In genomic region chr9:15233604-15234003, GRCm38 (mm10) we compare ENCODE assay signal across 26 mouse cellular contexts. TPM values are rescaled to one million over a fixed set of nuclear protein-coding genes. Genes with fewer than 3 reads are reported as not detected.
DNase-seq lines count a peak whose midpoint lies in the region; ATAC-seq and TF ChIP-seq lines count a peak whose summit lies in the region.
"Had no signal": no experiment of that assay in that cellular context is flagged by ENCODE, and none has a peak within 500 bp of the region (broad histone marks: within the 10 kb centered on the region; RNA-seq: fewer than 3 reads in every experiment).

No protein-coding gene starts in this region.

- 79% methylated on average over 1 of the region's 1 CpGs for WGBS in limb, embryonic 11.5 days
- WGBS in limb, embryonic 10.5 days = 89% methylated on average over 1 of the region's 1 CpGs
- 96% methylated on average over 1 of the region's 1 CpGs for WGBS in midbrain, embryonic 10.5 days
- 85% methylated on average over 1 of the region's 1 CpGs for WGBS in midbrain, embryonic 11.5 days

- no peak for TF ChIP-seq CTCF in MEL (IDR thresholded peaks at IDR 0.05 in 2 of 3, conservative IDR thresholded peaks at IDR 0.05 in 1 of 3; ENCODE audit: control insufficient read depth in 1 of 3, insufficient read depth in 1 of 3, low read depth in 2 of 3, low read length in 3 of 3, poor library complexity in 1 of 3, severe bottlenecking in 1 of 3)

- no peaks in the 10 kb centered on the region for H3K79me2 ChIP-seq in MEL (ENCODE audit: control insufficient read depth, insufficient read depth, low read length, poor library complexity)

- no peak overlapping the region for H3K9ac ChIP-seq in limb, embryonic 11.5 days (ENCODE audit: low read length)
- H3K9ac ChIP-seq in midbrain, embryonic 11.5 days (ENCODE audit: low read length) = no peak overlapping the region
- H3K9ac ChIP-seq in MEL (ENCODE audit: control insufficient read depth, low read depth, low read length, poor library complexity, severe bottlenecking) = no peak overlapping the region
- H3K9ac ChIP-seq: embryonic facial prominence, embryonic 12.5 days; forebrain, embryonic 13.5 days; forebrain, embryonic 15.5 days; forebrain, postnatal 0 days had no signal

- TF ChIP-seq RAD21 in MEL (IDR thresholded peaks at IDR 0.05; ENCODE audit: low read depth, low read length) = no peak

- TF ChIP-seq EP300 in MEL (IDR thresholded peaks at IDR 0.05; ENCODE audit: low read depth in 1 of 2, low read length in 2 of 2) = no peak

- no peaks in the 10 kb centered on the region for H3K36me3 ChIP-seq in limb, embryonic 11.5 days (ENCODE audit: control insufficient read depth, insufficient read depth, low read length)
- H3K36me3 ChIP-seq in limb, embryonic 10.5 days = no peaks in the 10 kb centered on the region
- H3K36me3 ChIP-seq in midbrain, embryonic 10.5 days = no peaks in the 10 kb centered on the region
- no peaks in the 10 kb centered on the region for H3K36me3 ChIP-seq in midbrain, embryonic 11.5 days (ENCODE audit: control insufficient read depth, insufficient read depth, low read length)
- H3K36me3 ChIP-seq in MEL (ENCODE audit: control insufficient read depth in 1 of 2, insufficient read depth in 2 of 2, low read length in 2 of 2) = no peaks in the 10 kb centered on the region
- H3K36me3 ChIP-seq: embryonic facial prominence, embryonic 10.5 days; embryonic facial prominence, embryonic 12.5 days; forebrain, embryonic 15.5 days; G1E had no signal

- H3K27me3 ChIP-seq in limb, embryonic 11.5 days (ENCODE audit: control insufficient read depth, insufficient read depth, low read length) = no peaks in the 10 kb centered on the region
- H3K27me3 ChIP-seq in limb, embryonic 10.5 days (ENCODE audit: low read depth, poor library complexity, severe bottlenecking) = peaks cover 13% of the 10 kb centered on the region
- peaks cover 10% of the 10 kb centered on the region for H3K27me3 ChIP-seq in midbrain, embryonic 10.5 days (ENCODE audit: low read depth, poor library complexity, severe bottlenecking)
- H3K27me3 ChIP-seq in midbrain, embryonic 11.5 days (ENCODE audit: control insufficient read depth, insufficient read depth, low read length) = no peaks in the 10 kb centered on the region
- peaks cover 0 to 1% of the 10 kb centered on the region in 2 experiments; a peak in 1 of 4 replicates for H3K27me3 ChIP-seq in MEL (ENCODE audit: control insufficient read depth in 1 of 2, insufficient read depth in 2 of 2, low read length in 2 of 2)
- H3K27me3 ChIP-seq: forebrain, embryonic 13.5 days; forebrain, embryonic 15.5 days had no signal

- no peak overlapping the region for H3K4me2 ChIP-seq in limb, embryonic 11.5 days (ENCODE audit: low read depth, severe bottlenecking)
- H3K4me2 ChIP-seq in midbrain, embryonic 11.5 days = no peak overlapping the region
- H3K4me2 ChIP-seq: embryonic facial prominence, embryonic 12.5 days; forebrain, embryonic 13.5 days; forebrain, embryonic 15.5 days had no signal

- no peaks in the 10 kb centered on the region for H3K9me3 ChIP-seq in limb, embryonic 11.5 days (ENCODE audit: control insufficient read depth, low read length)
- no peaks in the 10 kb centered on the region for H3K9me3 ChIP-seq in limb, embryonic 10.5 days (replicated peaks)
- H3K9me3 ChIP-seq in midbrain, embryonic 10.5 days (replicated peaks) = no peaks in the 10 kb centered on the region; the same call in 1 of the 2 replicates
- H3K9me3 ChIP-seq in midbrain, embryonic 11.5 days (ENCODE audit: control insufficient read depth, low read length) = no peaks in the 10 kb centered on the region; the same call in 1 of the 2 replicates
- H3K9me3 ChIP-seq in MEL (replicated peaks; ENCODE audit: insufficient read depth, low read length) = no peaks in the 10 kb centered on the region
- H3K9me3 ChIP-seq: embryonic facial prominence, embryonic 12.5 days; forebrain, embryonic 15.5 days had no signal

- no peak for ATAC-seq in limb, embryonic 11.5 days (ENCODE audit: insufficient number of reproducible peaks, low FRiP score, low TSS enrichment, low read depth)
- ATAC-seq in midbrain, embryonic 11.5 days (ENCODE audit: low FRiP score) = no peak
- ATAC-seq: activated CD4-positive, CD25-positive, alpha-beta regulatory T cell, adult 4 months; CD4-positive, CD25-positive, alpha-beta regulatory T cell, adult 4 months; forebrain, embryonic 13.5 days; forebrain, embryonic 15.5 days; forebrain, postnatal 0 days had no signal

- peaks cover 2% of the 10 kb centered on the region; the same call in 1 of the 2 replicates for H3K4me1 ChIP-seq in limb, embryonic 11.5 days (ENCODE audit: control insufficient read depth, insufficient read depth, low read length)
- H3K4me1 ChIP-seq in limb, embryonic 10.5 days = peaks cover 9% of the 10 kb centered on the region
- peaks cover 5% of the 10 kb centered on the region for H3K4me1 ChIP-seq in midbrain, embryonic 10.5 days
- no peaks in the 10 kb centered on the region for H3K4me1 ChIP-seq in midbrain, embryonic 11.5 days (ENCODE audit: control insufficient read depth, insufficient read depth, low read length)
- H3K4me1 ChIP-seq in MEL (ENCODE audit: control insufficient read depth in 1 of 2, insufficient read depth in 2 of 2, low read length in 2 of 2) = peaks cover under 1 to 3% of the 10 kb centered on the region in 2 experiments; a peak in 3 of 4 replicates

- DNase-seq in limb, embryonic 11.5 days (ENCODE audit: low spot score) = peak; percentile 15
- DNase-seq in limb, embryonic 10.5 days (ENCODE audit: low spot score) = no peak
- DNase-seq in midbrain, embryonic 10.5 days (ENCODE audit: low spot score) = peak; percentile 3
- no peak for DNase-seq in midbrain, embryonic 11.5 days (ENCODE audit: low spot score, missing footprints)
- DNase-seq in A20 (ENCODE audit: low read depth, low spot score) (peak; percentile 20), MEL (ENCODE audit: low read depth, low spot score) (peak; percentile 58)
- no peak for DNase-seq in frontal cortex, postnatal 14 days (ENCODE audit: low spot score in 2 of 2)
- no peak for DNase-seq in right cerebral cortex, adult 18-20 months
- DNase-seq: adrenal gland, adult 8-10 months; adrenal gland, postnatal 14 days; adrenal gland, postnatal 36 days; B cell, adult 2 months; cerebellum, adult 11-12 months; cerebellum, adult 2 months; cerebellum, adult 9-10 months; cerebellum, postnatal 10 days; cerebellum, postnatal 25 days; forebrain, postnatal 0 days had no signal

- H3K4me3 ChIP-seq in limb, embryonic 11.5 days (ENCODE audit: low read depth, low read length) = no peak overlapping the region
- H3K4me3 ChIP-seq in limb, embryonic 10.5 days = no peak overlapping the region
- H3K4me3 ChIP-seq in midbrain, embryonic 10.5 days = no peak overlapping the region
- no peak overlapping the region for H3K4me3 ChIP-seq in midbrain, embryonic 11.5 days (ENCODE audit: low read depth, low read length)
- no peak overlapping the region for H3K4me3 ChIP-seq in MEL (ENCODE audit: control insufficient read depth in 1 of 2, insufficient read depth in 1 of 2, low read depth in 2 of 2, low read length in 2 of 2)
- H3K4me3 ChIP-seq: embryonic facial prominence, embryonic 10.5 days; embryonic facial prominence, embryonic 12.5 days; forebrain, embryonic 13.5 days; forebrain, embryonic 15.5 days had no signal

- no peak for TF ChIP-seq POLR2A in MEL (IDR thresholded peaks at IDR 0.05; ENCODE audit: control insufficient read depth in 1 of 2, insufficient read depth in 1 of 2, low read depth in 1 of 2, low read length in 2 of 2, poor library complexity in 1 of 2)

- no peak overlapping the region for H3K27ac ChIP-seq in limb, embryonic 11.5 days (replicated peaks; ENCODE audit: low read depth, low read length)
- H3K27ac ChIP-seq in limb, embryonic 10.5 days = no peak overlapping the region
- no peak overlapping the region for H3K27ac ChIP-seq in midbrain, embryonic 10.5 days (replicated peaks)
- no peak overlapping the region for H3K27ac ChIP-seq in midbrain, embryonic 11.5 days (ENCODE audit: low read depth, low read length)
- no peak overlapping the region for H3K27ac ChIP-seq in MEL (ENCODE audit: control insufficient read depth, low read depth, low read length)
- H3K27ac ChIP-seq: embryonic facial prominence, embryonic 10.5 days; embryonic facial prominence, embryonic 12.5 days; forebrain, embryonic 13.5 days; forebrain, embryonic 15.5 days had no signal

TF ChIP-seq in MEL, 35 proteins besides CTCF, POLR2A, EP300 and RAD21:
- TF ChIP-seq ZNF384 (IDR thresholded peaks at IDR 0.05; ENCODE audit: low read depth, low read length) (peak; percentile 91), MYB (IDR thresholded peaks at IDR 0.05; ENCODE audit: low read depth, low read length) (no peak), MAFK (IDR thresholded peaks at IDR 0.05; ENCODE audit: borderline replicate concordance, low read depth, low read length) (no peak), SIN3A (IDR thresholded peaks at IDR 0.05; ENCODE audit: low read length) (no peak; the same call in 1 of the 2 replicates)

RNA-seq across cellular contexts. Expression of gene Vstm5, which starts 5.2 kb away (rescaled TPM):
- 1.5 and 1.9 TPM in 2 replicates for polyA plus RNA-seq in limb, embryonic 11.5 days (2014; fragmentation: Nextera tagmentation; extraction: Ambion mirVana)
- polyA plus RNA-seq in limb, embryonic 10.5 days (2016; fragmentation: Nextera tagmentation; extraction: Ambion mirVana) = 1.1 and 1.2 TPM in 2 replicates
- polyA plus RNA-seq in midbrain, embryonic 10.5 days (2016; fragmentation: Nextera tagmentation; extraction: Ambion mirVana) = 0.70 and 1.3 TPM in 2 replicates
- 1.9 and 2.0 TPM in 2 replicates for polyA plus RNA-seq in midbrain, embryonic 11.5 days (2014; fragmentation: Nextera tagmentation; extraction: Ambion mirVana)
- 18.0 and 27.0 TPM in 2 replicates for total RNA-seq in MEL (2012; rRNA removed)
- polyA plus RNA-seq in MEL (2012; ENCODE audit: insufficient read depth in 1 of 2, insufficient read length in 2 of 2, low read depth in 1 of 2, low replicate concordance in 2 of 2, missing spikeins in 1 of 2) = 10 to 100 TPM in 1 of 2 experiments, not detected in 1; 23.5 TPM
- total RNA-seq: CH12.LX, G1E had no signal
- polyA plus RNA-seq: activated CD4-positive, CD25-positive, alpha-beta regulatory T cell, adult 4 months; G1E had no signal

RNA-seq across cellular contexts. Expression of gene Med17, which starts 46.1 kb away (rescaled TPM):
- 42.1 and 46.6 TPM in 2 replicates for polyA plus RNA-seq in limb, embryonic 11.5 days (2014; fragmentation: Nextera tagmentation; extraction: Ambion mirVana)
- polyA plus RNA-seq in limb, embryonic 10.5 days (2016; fragmentation: Nextera tagmentation; extraction: Ambion mirVana) = 38.5 and 40.5 TPM in 2 replicates
- 38.4 and 42.4 TPM in 2 replicates for polyA plus RNA-seq in midbrain, embryonic 10.5 days (2016; fragmentation: Nextera tagmentation; extraction: Ambion mirVana)
- 47.4 and 48.9 TPM in 2 replicates for polyA plus RNA-seq in midbrain, embryonic 11.5 days (2014; fragmentation: Nextera tagmentation; extraction: Ambion mirVana)
- total RNA-seq in MEL (2012; rRNA removed) = 167 and 175 TPM in 2 replicates
- 100 to 1,000 TPM; 185 to 478 TPM for polyA plus RNA-seq in MEL (2012; ENCODE audit: insufficient read depth in 1 of 2, insufficient read length in 2 of 2, low read depth in 1 of 2, low replicate concordance in 2 of 2, missing spikeins in 1 of 2)

Comparison
In these comparisons a context has a peak if more than half of its experiments do, and no peak if none do; other contexts are left out.
1. DNase-seq: peak in limb, embryonic 11.5 days (single experiment), midbrain, embryonic 10.5 days (single experiment), A20 (single experiment) and MEL (single experiment); none in limb, embryonic 10.5 days (single experiment), midbrain, embryonic 11.5 days (single experiment), frontal cortex, postnatal 14 days (0 of 2) and right cerebral cortex, adult 18-20 months (single experiment).